Mouse (Mus musculus): ENCODE measurements around the gene Nthl1.
"Not testable (repeated sequence)": the region's sequence is repeated elsewhere in the genome, so short reads cannot be mapped to it uniquely, and the experiment has no call there.

Nthl1 gene

DNA sequence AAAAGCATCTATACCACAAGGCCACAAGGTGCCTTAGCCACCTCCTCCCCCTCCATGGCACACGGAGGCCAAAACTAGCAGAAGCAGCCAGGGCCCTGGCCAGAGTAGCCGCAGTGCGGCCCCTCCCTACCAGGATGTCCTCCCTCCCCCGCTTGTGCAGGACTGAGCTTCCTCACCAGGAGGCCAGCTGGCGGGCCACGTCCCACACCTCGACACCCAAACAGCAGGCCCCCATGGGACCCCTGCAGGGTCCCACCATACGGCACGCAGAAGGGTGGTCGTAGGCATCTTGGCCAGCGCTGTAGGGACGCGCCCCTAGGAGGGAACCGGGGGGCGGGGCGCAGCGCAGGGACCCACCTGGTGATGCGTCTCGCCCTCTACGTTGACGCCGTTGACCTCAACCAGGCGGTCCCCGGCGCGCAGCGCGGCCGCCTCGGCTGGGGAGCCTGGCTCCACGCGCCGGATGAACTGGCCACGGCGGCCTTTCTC lies 17.1 kb downstream of the Nthl1 start:
- DNase-seq (ENCODE audit: extremely low read depth, low read depth, low spot score): no peak

DNA sequence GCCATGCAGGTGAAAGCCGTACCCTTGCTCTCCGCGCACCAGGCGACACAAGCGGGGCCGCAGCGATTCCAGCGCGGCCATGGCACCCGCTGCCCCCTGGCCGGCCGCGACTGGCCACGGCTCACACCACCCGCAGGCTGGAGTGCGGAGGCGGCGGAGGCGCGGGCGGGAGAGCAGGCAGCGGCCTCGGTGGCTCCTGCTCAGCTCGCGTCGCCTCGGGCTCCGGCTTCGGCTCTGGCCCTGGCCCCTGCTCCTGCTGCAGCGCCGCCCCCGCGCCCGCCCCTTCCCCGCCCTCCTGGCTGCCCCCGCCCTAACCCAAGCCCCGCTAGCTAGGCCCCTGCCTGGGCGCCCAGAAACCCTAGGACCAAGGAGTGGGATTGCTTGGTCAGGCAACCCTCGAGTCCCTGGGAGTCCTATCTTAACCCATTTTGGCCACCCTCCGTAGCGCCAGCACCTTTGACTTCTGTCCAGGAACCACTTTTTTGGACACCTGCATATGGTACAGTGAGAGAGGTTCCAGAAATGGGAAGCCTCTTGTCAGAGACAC lies 17.7 kb downstream of the Nthl1 start, which contains the start of gene Slc9a3r2:
Gene Slc9a3r2, minus strand, starts transcription at position 258 of the 547 bp plus-strand sequence.
- no peak for DNase-seq (ENCODE audit: extremely low read depth, low read depth, low spot score)

DNA sequence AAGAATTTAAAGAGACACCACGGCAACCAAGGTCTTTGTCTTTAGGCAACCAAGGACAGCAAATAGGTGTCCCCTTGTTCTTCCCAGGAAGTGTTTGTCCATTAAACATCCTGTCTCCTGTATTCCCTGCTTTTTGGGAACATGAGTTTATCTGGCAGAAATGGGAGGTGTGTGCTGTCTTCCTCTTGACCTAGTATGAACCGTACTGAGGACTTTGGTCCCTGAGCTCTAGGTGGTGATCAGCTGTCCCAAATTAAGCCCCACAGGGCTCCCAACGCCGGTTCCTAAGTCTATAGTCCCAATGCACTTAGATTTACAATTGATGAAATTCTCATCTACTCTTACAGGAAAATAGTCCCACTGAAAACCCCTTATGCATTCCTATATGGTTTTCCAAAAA lies 18.3 kb downstream of the Nthl1 start:
- no peak for DNase-seq (ENCODE audit: extremely low read depth, low read depth, low spot score)

DNA sequence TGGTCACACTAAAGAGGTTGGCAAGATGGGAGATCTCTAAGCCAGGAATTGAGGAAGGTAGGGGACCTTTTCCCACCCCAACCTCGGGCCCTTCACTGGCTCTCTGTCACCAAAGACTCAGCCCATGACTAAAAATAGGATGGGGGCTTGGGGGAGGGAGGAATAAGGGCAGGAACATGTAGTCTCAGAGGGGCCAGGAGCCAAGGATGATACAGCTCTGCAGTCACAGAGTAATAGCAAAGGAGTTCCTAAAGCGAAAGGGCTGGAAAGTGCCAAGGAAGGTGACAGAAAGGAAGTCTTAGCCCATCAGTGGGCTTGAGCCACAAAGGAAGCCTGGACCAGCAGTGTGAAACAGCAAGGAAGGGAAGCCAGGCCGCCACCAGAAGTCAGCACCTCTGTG lies 19.4 kb downstream of the Nthl1 start:
- DNase-seq (ENCODE audit: extremely low read depth, low read depth, low spot score): no peak

GRCm38 (mm10) chr17:24653967-24654710 lies 21.7 kb downstream of the Nthl1 start:
- DNase-seq (ENCODE audit: extremely low read depth, low read depth, low spot score): no peak

- DNase-seq (ENCODE audit: extremely low read depth, low read depth, low spot score): no peak
These were observed 22.5 kb downstream of the Nthl1 start for GRCm38 (mm10) chr17:24654969-24655368.

DNA sequence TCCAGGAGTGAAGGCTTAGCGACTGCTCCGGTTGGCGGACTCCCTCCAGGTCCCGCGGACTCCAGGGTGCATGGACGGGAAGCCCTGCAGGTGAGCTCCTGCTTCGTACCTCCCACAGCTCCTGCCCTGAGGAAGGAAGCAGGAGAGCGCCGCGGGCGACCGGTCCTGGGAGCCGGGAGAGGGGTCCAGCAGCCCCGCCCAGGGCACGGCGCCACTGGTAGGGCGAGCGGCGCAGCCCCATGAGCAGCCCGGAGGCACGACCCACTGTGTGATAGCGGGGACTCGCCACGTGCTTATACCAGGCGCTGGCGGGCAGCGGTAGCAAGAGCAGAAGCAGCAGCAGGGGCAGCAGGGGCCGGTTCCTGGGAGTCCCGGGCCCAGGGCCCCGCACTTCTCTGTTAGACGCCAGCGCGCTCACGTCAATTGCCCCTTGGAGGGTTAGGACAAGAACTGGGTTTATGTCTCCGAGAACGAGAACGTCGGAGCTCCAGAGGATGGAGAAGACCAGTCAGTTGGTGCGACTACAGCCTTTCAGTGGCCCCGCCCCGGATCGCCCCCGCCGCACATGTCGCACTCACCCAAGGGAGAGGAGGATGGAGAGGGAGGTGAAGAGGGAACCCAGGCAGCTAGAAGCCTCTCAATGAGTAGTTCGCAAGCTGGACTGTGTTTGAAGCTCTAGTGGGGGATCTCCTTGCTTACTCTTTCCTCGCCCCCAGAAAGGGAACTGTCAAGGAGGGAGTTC lies 25.7 kb downstream of the Nthl1 start, which contains the start of gene Npw:
Gene Npw, minus strand, starts transcription at position 441 of the 742 bp plus-strand sequence.
- no peak for DNase-seq (ENCODE audit: extremely low read depth, low read depth, low spot score)

- not testable (repeated sequence) for DNase-seq (ENCODE audit: extremely low read depth, low read depth, low spot score)
These were observed 34.5 kb downstream of the Nthl1 start for GRCm38 (mm10) chr17:24667011-24667410.

- peak; percentile 51 for DNase-seq (ENCODE audit: extremely low read depth, low read depth, low spot score)
These were observed 34.9 kb downstream of the Nthl1 start for GRCm38 (mm10) chr17:24667416-24667815.

DNA sequence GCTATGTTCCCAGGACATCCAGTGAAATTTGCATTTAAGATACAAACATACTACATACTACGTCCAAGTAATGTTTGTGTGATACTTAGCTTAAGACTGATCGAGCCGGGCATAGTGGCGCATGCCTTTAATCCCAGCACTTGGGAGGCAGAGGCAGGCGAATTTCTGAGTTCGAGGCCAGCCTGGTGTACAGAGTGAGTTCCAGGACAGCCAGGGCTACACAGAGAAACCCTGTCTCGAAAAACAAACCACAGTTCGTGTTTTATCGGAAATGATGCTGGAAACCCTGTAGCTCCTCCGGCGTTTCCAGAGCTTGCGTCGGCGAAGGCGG lies 36.7 kb downstream of the Nthl1 start:
- DNase-seq (ENCODE audit: extremely low read depth, low read depth, low spot score): not testable (repeated sequence)

DNA sequence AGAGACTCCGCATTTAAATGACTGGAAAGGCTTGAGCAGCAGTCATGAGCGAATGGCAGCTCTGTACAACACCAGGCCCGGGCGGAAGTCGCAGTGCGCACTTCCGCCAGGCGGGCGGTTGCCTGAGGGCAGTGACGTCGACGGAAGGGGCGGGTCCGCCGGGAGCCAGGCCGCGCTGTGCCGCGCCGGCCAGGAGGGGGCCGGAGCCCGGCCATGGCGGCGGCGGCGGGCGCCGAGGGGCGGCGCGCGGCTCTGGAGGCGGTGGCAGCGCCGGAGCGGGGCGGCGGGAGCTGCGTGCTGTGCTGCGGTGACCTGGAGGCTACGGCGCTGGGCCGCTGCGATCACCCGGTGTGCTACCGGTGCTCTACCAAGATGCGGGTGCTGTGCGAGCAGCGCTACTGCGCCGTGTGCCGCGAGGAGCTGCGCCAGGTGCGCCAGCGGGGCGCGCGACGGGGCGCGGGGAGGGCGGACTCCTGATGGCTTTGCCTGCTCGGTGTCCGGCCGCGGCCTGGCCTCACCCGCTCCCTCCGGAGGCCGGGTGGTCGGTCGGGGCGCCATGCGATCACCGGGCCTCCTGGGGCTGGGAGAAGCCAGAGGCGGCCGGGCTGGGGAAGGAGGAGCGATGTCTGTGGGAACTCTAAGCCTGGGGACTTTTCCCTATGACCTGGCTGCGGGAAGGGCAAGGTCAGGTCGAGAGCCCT lies 37.2 kb downstream of the Nthl1 start, which contains the start of gene Zfp598:
Gene Zfp598, plus strand, starts transcription at position 143 of the 701 bp plus-strand sequence.
- DNase-seq (ENCODE audit: extremely low read depth, low read depth, low spot score): no peak

GRCm38 (mm10) chr17:24670246-24670844 lies 37.9 kb downstream of the Nthl1 start:
- no peak for DNase-seq (ENCODE audit: extremely low read depth, low read depth, low spot score)

DNA sequence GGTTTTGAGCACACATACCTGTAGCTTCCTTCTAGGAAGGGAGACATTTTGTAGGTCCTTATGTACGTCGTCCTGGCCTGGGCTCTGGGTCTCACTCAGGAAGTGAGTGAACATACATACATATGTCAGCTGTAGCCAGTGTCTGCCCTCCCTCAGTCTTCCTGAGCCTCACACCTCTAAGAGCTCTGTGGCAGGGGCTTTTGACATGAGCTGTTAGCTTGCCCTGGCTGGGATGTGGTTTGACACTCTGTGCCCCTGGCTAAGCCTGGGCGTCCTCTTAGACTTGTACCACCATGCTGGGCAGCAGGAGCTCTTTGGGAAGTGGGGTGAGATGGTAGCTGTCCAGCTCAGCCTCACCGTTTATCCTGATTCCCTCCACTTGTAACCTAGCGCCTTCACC lies 38.9 kb downstream of the Nthl1 start:
- no peak for DNase-seq (ENCODE audit: extremely low read depth, low read depth, low spot score)

DNA sequence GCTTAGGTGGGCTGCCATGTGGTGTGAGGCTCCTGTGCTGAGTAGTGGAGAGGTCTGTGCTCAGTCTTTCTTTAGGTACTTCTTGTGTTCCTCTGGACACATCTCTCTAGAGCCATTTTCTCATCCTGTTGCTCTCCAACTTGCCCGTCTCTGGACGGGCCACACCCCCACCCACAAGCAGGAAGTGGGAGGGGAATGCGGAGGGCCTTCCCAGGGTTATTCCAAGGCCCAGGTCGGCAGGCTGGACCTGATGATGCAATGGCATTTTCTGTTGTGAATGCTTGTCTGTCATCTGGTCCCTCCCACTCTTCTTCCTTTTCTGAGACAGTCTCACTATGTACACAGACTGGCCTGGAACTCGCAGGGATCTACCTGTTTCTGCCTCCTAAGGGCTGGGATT lies 39.7 kb downstream of the Nthl1 start:
- no peak for DNase-seq (ENCODE audit: extremely low read depth, low read depth, low spot score)

DNA sequence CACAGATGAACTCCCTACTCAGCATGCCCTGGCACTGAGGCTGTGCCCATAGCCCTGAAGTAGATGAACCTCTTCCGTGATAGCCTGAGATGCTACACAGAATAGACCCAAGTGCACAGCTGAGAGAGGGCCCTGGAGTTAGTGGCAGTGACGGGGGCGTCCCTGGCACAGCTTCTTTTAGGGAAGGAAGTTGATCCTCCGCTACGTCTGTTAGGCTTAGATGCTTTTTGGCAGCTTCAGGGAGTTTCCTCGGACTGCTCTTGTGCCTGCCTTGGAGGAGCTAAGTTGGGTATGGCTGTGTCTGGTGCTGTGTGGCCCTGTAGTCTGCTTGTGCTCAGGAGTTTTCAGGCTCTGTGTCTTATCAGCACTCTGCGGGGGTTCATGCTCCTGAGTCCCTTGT lies 41.8 kb downstream of the Nthl1 start:
- DNase-seq (ENCODE audit: extremely low read depth, low read depth, low spot score): no peak

DNA sequence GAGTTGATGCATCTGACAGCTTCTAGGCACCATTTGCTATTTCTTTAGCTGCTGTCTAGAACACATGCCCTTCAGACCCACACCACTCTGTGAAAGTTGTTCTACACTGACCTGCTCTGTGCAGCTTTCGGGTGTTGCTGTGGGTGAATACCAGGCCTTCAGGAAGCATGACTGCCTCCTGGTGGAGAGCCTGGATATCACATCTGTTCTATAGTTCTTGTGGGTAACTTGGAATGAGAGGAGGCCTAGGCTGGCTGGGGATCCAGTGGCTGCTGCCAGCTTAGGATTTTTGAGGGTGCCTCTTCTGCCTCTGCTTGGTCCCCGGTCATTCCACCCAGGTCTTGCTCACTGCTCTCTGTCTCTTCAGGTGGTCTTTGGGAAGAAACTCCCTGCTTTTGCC lies 43.7 kb downstream of the Nthl1 start:
- no peak for DNase-seq (ENCODE audit: extremely low read depth, low read depth, low spot score)

DNA sequence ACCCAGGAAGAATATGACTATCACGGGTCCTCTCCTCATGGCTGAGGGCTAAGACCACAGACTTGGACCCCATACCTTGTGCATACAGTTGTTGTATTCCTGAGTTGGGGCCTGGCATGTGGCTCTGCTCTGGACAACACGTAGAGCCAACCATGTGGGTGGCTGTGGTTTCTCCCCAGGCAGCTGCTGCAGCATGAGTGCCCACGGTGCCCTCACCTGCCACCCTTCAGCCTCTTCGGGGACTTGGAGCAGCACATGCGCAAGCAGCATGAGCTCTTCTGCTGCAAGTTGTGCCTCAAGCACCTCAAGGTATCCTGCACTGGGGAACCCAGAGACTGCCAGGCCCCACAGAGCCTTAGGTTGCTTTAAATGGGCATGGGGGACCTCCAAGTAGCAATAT lies 44.4 kb downstream of the Nthl1 start:
- DNase-seq (ENCODE audit: extremely low read depth, low read depth, low spot score): no peak

DNA sequence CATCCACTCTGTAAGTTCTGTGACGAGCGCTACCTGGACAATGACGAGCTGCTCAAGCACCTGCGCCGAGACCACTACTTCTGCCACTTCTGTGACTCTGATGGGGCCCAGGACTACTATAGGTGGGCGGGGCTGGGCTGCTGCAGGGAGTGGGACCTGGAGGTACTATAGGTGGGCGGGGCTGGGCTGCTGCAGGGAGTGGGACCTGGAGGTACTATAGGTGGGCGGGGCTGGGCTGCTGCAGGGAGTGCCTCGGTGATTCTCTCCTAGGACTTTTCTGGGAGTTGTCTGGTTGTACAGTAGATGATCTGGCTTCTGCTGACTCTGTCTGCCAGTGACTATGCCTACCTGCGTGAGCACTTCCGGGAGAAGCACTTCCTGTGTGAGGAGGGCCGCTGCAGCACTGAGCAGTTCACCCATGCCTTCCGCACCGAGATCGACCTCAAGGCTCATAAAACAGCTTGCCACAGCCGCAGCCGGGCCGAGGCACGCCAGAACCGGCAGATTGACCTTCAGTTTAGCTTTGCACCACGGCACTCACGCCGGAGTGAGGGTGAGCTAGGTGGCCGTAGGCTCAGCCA lies 45.1 kb downstream of the Nthl1 start:
- DNase-seq (ENCODE audit: extremely low read depth, low read depth, low spot score): no peak

DNA sequence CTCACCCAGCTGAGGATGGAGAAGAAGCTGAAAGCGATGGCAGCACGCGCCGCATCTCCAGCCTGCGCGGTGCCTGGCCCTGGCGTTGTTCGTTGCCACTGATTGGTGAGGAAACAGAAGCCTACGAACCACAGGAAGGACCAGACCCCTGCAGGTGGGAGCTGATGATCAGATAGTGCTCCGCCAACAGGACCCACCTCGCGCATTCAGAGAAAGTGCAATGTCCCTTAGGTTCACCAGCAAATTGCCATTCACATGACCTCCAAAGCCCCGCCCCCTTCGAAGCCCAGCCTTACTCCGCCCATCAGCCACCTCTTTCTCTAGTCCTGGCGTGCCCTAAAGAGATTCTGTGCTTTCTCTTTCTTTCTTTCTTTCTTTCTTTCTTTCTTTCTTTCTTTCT lies 54.0 kb downstream of the Nthl1 start:
- DNase-seq (ENCODE audit: extremely low read depth, low read depth, low spot score): no peak

- DNase-seq (ENCODE audit: extremely low read depth, low read depth, low spot score): no peak
These were observed 54.7 kb downstream of the Nthl1 start for GRCm38 (mm10) chr17:24687146-24687595.
